Mouse (Mus musculus): ENCODE data around the gene Wipi1.

Gene Wipi1

GRCm38 (mm10) chr11:109546305-109547001 is 65.3 kb downstream of the Wipi1 start:
- ATAC-seq (ENCODE audit: insufficient number of reproducible peaks, low FRiP score, low TSS enrichment): no peak

GRCm38 (mm10) chr11:109545700-109546143 is 66.0 kb downstream of the Wipi1 start:
- no peak for ATAC-seq (ENCODE audit: insufficient number of reproducible peaks, low FRiP score, low TSS enrichment)

- ATAC-seq (ENCODE audit: insufficient number of reproducible peaks, low FRiP score, low TSS enrichment): no peak
Measured at GRCm38 (mm10) chr11:109545265-109545664, 66.5 kb downstream of the Wipi1 start.

- ATAC-seq (ENCODE audit: insufficient number of reproducible peaks, low FRiP score, low TSS enrichment): no peak
Measured at GRCm38 (mm10) chr11:109544432-109544831, 67.3 kb downstream of the Wipi1 start.

- ATAC-seq (ENCODE audit: insufficient number of reproducible peaks, low FRiP score, low TSS enrichment): no peak
Measured at GRCm38 (mm10) chr11:109543466-109543865, 68.3 kb downstream of the Wipi1 start.

GRCm38 (mm10) chr11:109539290-109539689 is 72.5 kb downstream of the Wipi1 start:
- ATAC-seq (ENCODE audit: insufficient number of reproducible peaks, low FRiP score, low TSS enrichment): no peak

GRCm38 (mm10) chr11:109536939-109537338 is 74.8 kb downstream of the Wipi1 start:
- ATAC-seq (ENCODE audit: insufficient number of reproducible peaks, low FRiP score, low TSS enrichment): no peak

- peak; percentile 43; the same call in 1 of the 2 replicates for ATAC-seq (ENCODE audit: insufficient number of reproducible peaks, low FRiP score, low TSS enrichment)
Measured at GRCm38 (mm10) chr11:109535966-109536365, 75.8 kb downstream of the Wipi1 start.

- no peak for ATAC-seq (ENCODE audit: insufficient number of reproducible peaks, low FRiP score, low TSS enrichment)
Measured at GRCm38 (mm10) chr11:109530030-109530429, 81.7 kb downstream of the Wipi1 start.

GRCm38 (mm10) chr11:109525571-109525970 is 86.2 kb downstream of the Wipi1 start:
- peak; percentile 70; the same call in 1 of the 2 replicates for ATAC-seq (ENCODE audit: insufficient number of reproducible peaks, low FRiP score, low TSS enrichment)

- ATAC-seq (ENCODE audit: insufficient number of reproducible peaks, low FRiP score, low TSS enrichment): no peak
Measured at GRCm38 (mm10) chr11:109524869-109525268, 86.9 kb downstream of the Wipi1 start.

Data from cerebellum, adult (tissue).